Comparison of ENCODE assay signal across 8 mouse cellular contexts in the genomic region with DNA sequence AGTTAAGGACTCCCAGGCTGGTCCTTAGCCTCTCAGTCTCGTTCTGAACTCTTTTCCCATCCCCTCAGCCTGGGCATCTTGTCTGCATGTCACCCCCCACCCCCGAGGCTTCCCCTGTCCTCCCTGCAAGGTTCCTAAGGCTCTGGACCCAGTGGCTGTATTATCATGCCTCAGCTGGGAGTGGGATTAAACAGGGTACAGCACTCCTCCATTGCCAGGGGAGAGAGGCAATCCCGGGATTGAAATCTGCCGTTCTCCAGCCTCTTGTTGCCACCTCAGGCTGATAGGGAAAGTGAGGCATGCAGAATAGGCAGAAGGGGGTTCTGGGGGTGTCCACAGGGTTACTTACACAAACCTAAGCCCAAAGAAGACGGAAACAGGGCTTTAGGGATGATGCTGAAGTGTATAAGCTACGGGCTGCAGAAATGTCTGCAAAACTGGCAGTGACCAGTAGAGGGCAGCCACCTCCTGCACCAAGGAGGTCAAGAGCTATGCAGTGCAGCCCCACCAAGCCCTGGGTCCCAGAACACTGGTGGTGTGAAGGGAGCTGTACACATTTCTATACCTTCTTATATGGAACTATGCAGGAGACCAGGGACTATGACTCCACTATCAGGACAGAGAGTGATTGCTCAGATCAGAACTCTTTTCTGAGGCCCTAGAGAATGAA. TPM values are rescaled to one million over a fixed set of nuclear protein-coding genes. Genes with fewer than 3 reads are reported as not detected.
DNase-seq lines count a peak whose midpoint lies in the region; ATAC-seq and TF ChIP-seq lines count a peak whose summit lies in the region.

No protein-coding gene starts in this region.

- peak; percentile 75 for ATAC-seq in embryonic facial prominence, embryonic 14.5 days (ENCODE audit: low read depth)
- peak; percentile 64; the same call in 1 of the 2 replicates for ATAC-seq in hindbrain, embryonic 15.5 days (ENCODE audit: low FRiP score, low read depth)
- peak; percentile 77; the same call in 1 of the 2 replicates for ATAC-seq in limb, embryonic 13.5 days (ENCODE audit: low FRiP score, low read depth)
- peak; percentile 40; the same call in 1 of the 2 replicates for ATAC-seq in midbrain, embryonic 16.5 days

- TF ChIP-seq CTCF in layer of hippocampus, adult 2 months (conservative IDR thresholded peaks at IDR 0.05), result peak; percentile 94
- peak; percentile 78; the same call in 1 of the 2 replicates for TF ChIP-seq CTCF in thymus, adult 2 months (IDR thresholded peaks at IDR 0.05; ENCODE audit: borderline replicate concordance, control insufficient read depth, extremely low read depth, insufficient read depth, low read length, poor library complexity)

- no peak overlapping the region for H3K27ac ChIP-seq in layer of hippocampus, adult 2 months
- H3K27ac ChIP-seq in embryonic facial prominence, embryonic 14.5 days (replicated peaks; ENCODE audit: low read depth, low read length), result no peak overlapping the region
- no peak overlapping the region for H3K27ac ChIP-seq in hindbrain, embryonic 15.5 days (replicated peaks)
- H3K27ac ChIP-seq in limb, embryonic 13.5 days, result no peak overlapping the region
- no peak overlapping the region for H3K27ac ChIP-seq in midbrain, embryonic 16.5 days (ENCODE audit: low read length)
- no peak overlapping the region for H3K27ac ChIP-seq in thymus, adult 2 months (ENCODE audit: control insufficient read depth, insufficient read depth, low read length)

- no peaks in the 10 kb centered on the region for H3K36me3 ChIP-seq in embryonic facial prominence, embryonic 14.5 days (ENCODE audit: control insufficient read depth, insufficient read depth, low read length)
- H3K36me3 ChIP-seq in hindbrain, embryonic 15.5 days, result peaks cover 13% of the 10 kb centered on the region
- H3K36me3 ChIP-seq in limb, embryonic 13.5 days, result no peaks in the 10 kb centered on the region
- H3K36me3 ChIP-seq in midbrain, embryonic 16.5 days (ENCODE audit: control insufficient read depth, insufficient read depth, low read length), result peaks cover 7% of the 10 kb centered on the region; the same call in 1 of the 2 replicates
- no peaks in the 10 kb centered on the region for H3K36me3 ChIP-seq in thymus, adult 2 months (ENCODE audit: control insufficient read depth, insufficient read depth, low read length)

- H3K4me3 ChIP-seq in layer of hippocampus, adult 2 months, result no peak overlapping the region
- no peak overlapping the region for H3K4me3 ChIP-seq in embryonic facial prominence, embryonic 14.5 days (ENCODE audit: low read depth, low read length)
- no peak overlapping the region for H3K4me3 ChIP-seq in hindbrain, embryonic 15.5 days
- no peak overlapping the region for H3K4me3 ChIP-seq in limb, embryonic 13.5 days
- no peak overlapping the region for H3K4me3 ChIP-seq in midbrain, embryonic 16.5 days (ENCODE audit: low read depth, low read length)
- no peak overlapping the region for H3K4me3 ChIP-seq in thymus, adult 2 months (ENCODE audit: control insufficient read depth, insufficient read depth, low read length)

- no peaks in the 10 kb centered on the region for H3K27me3 ChIP-seq in embryonic facial prominence, embryonic 14.5 days (replicated peaks; ENCODE audit: control insufficient read depth, insufficient read depth, low read length)
- H3K27me3 ChIP-seq in hindbrain, embryonic 15.5 days, result no peaks in the 10 kb centered on the region
- H3K27me3 ChIP-seq in limb, embryonic 13.5 days, result no peaks in the 10 kb centered on the region
- H3K27me3 ChIP-seq in midbrain, embryonic 16.5 days (ENCODE audit: control insufficient read depth, insufficient read depth, low read depth, low read length), result no peaks in the 10 kb centered on the region
- no peaks in the 10 kb centered on the region for H3K27me3 ChIP-seq in thymus, adult 2 months (ENCODE audit: control insufficient read depth, insufficient read depth, low read length)

- H3K9ac ChIP-seq in embryonic facial prominence, embryonic 14.5 days (ENCODE audit: low read depth, low read length), result no peak overlapping the region
- H3K9ac ChIP-seq in hindbrain, embryonic 15.5 days, result no peak overlapping the region
- H3K9ac ChIP-seq in limb, embryonic 13.5 days, result no peak overlapping the region
- H3K9ac ChIP-seq in midbrain, embryonic 16.5 days (ENCODE audit: low read depth, low read length), result no peak overlapping the region

- no peaks in the 10 kb centered on the region for H3K4me1 ChIP-seq in embryonic facial prominence, embryonic 14.5 days (ENCODE audit: control insufficient read depth, insufficient read depth, low read length)
- H3K4me1 ChIP-seq in hindbrain, embryonic 15.5 days (replicated peaks), result peaks cover 24% of the 10 kb centered on the region
- H3K4me1 ChIP-seq in limb, embryonic 13.5 days, result 0 out of 2 replicates have a peak, but pooled peaks cover 5% of the 10 kb centered on the region
- peaks cover 12% of the 10 kb centered on the region for H3K4me1 ChIP-seq in midbrain, embryonic 16.5 days (ENCODE audit: control insufficient read depth, insufficient read depth, low read length)
- H3K4me1 ChIP-seq in thymus, adult 2 months (replicated peaks; ENCODE audit: control insufficient read depth, insufficient read depth, low read length), result no peaks in the 10 kb centered on the region

- H3K9me3 ChIP-seq in embryonic facial prominence, embryonic 14.5 days (ENCODE audit: control insufficient read depth, low read length), result no peaks in the 10 kb centered on the region
- no peaks in the 10 kb centered on the region for H3K9me3 ChIP-seq in hindbrain, embryonic 15.5 days
- H3K9me3 ChIP-seq in limb, embryonic 13.5 days, result no peaks in the 10 kb centered on the region
- H3K9me3 ChIP-seq in midbrain, embryonic 16.5 days (replicated peaks; ENCODE audit: control insufficient read depth, low read length, poor library complexity, severe bottlenecking), result no peaks in the 10 kb centered on the region

- H3K4me2 ChIP-seq in embryonic facial prominence, embryonic 14.5 days (ENCODE audit: low read depth, low read length), result no peak overlapping the region
- H3K4me2 ChIP-seq in hindbrain, embryonic 15.5 days, result no peak overlapping the region
- no peak overlapping the region for H3K4me2 ChIP-seq in limb, embryonic 13.5 days (replicated peaks)
- H3K4me2 ChIP-seq in midbrain, embryonic 16.5 days (ENCODE audit: low read length), result no peak overlapping the region

- TF ChIP-seq POLR2A in thymus, adult 2 months (IDR thresholded peaks at IDR 0.05; ENCODE audit: control insufficient read depth, extremely low read depth, insufficient read depth, low read length, poor library complexity), result no peak

- 58% methylated on average over 6 of the region's 6 CpGs for WGBS in embryonic facial prominence, embryonic 14.5 days
- WGBS in hindbrain, embryonic 15.5 days, result 73% methylated on average over 6 of the region's 6 CpGs
- WGBS in limb, embryonic 13.5 days, result 64% methylated on average over 6 of the region's 6 CpGs
- 63% methylated on average over 6 of the region's 6 CpGs for WGBS in midbrain, embryonic 16.5 days
- 71% methylated on average over 6 of the region's 6 CpGs for WGBS in thymus, adult 2 months

- DNase-seq in layer of hippocampus, adult 2 months (ENCODE audit: low spot score in 2 of 2), result peak; percentile 46 to 70
- DNase-seq in layer of hippocampus, adult 9-11 months, result no peak
- peak; percentile 68 for DNase-seq in adrenal gland, postnatal 14 days
- peak; percentile 74 for DNase-seq in embryonic facial prominence, embryonic 14.5 days (ENCODE audit: low spot score)
- DNase-seq in thymus, adult 2 months, result peak; percentile 46

RNA-seq across cellular contexts. Expression of a gene that starts 38.4 kb away (rescaled TPM):
- 10 to 100 TPM; 16.8 to 18.9 TPM for total RNA-seq in layer of hippocampus, adult 2 months (2021)
- total RNA-seq in adrenal gland, postnatal 14 days (2021), result 49.5 and 49.6 TPM in 2 replicates
- 6.2 and 7.6 TPM in 2 replicates for polyA plus RNA-seq in embryonic facial prominence, embryonic 14.5 days (2014; fragmentation: Nextera tagmentation; extraction: Ambion mirVana)
- polyA plus RNA-seq in hindbrain, embryonic 15.5 days (2015; fragmentation: Nextera tagmentation; extraction: Ambion mirVana), result 9.8 and 13.4 TPM in 2 replicates
- polyA plus RNA-seq in limb, embryonic 13.5 days (2015; fragmentation: Nextera tagmentation; extraction: Ambion mirVana), result 6.5 and 7.4 TPM in 2 replicates
- 8.5 and 11.1 TPM in 2 replicates for polyA plus RNA-seq in midbrain, embryonic 16.5 days (2015; fragmentation: Nextera tagmentation; extraction: Ambion mirVana)
- polyA plus RNA-seq in thymus, adult 2 months (2012; rRNA removed), result 6.3 and 6.6 TPM in 2 replicates
